Mouse (Mus musculus) olfactory bulb, adult 2 months (tissue): ENCODE data around the gene Psg17. TPM values are rescaled to one million over a fixed set of nuclear protein-coding genes. Genes with fewer than 3 reads are reported as not detected.
"Not testable (repeated sequence)": the region's sequence is repeated elsewhere in the genome, so short reads cannot be mapped to it uniquely, and the experiment has no call there.

ENCODE experiments used
- H3K27ac ChIP-seq: fragments of 200-500 bp; 2 replicates; pipeline ENCODE4 v1.5.1; 2012; ENCODE audit warnings: low read depth, low read length; ENCODE audit not compliant: insufficient read depth
- H3K4me1 ChIP-seq: fragments of 200-500 bp; 2 replicates; pipeline ENCODE4 v1.6.1; 2012; ENCODE audit warnings: low read length; ENCODE audit not compliant: control insufficient read depth, insufficient read depth
- H3K4me3 ChIP-seq: fragments of 200-500 bp; 2 replicates; pipeline ENCODE4 v1.5.1; 2012; ENCODE audit warnings: mild to moderate bottlenecking, low read depth, low read length, moderate library complexity; ENCODE audit not compliant: insufficient read depth
- CTCF ChIP-seq: fragments of 200-500 bp; IDR thresholded peaks from 2 replicates; pipeline ENCODE4 v1.5.1; 2012; ENCODE audit warnings: low read depth, mild to moderate bottlenecking, low read length, moderate library complexity; ENCODE audit not compliant: insufficient read depth
- POLR2A ChIP-seq: fragments of 200-500 bp; IDR thresholded peaks from 2 replicates; pipeline ENCODE4 v1.6.1; 2012; ENCODE audit warnings: mild to moderate bottlenecking, low read depth, low read length, moderate library complexity; ENCODE audit not compliant: insufficient read depth
- WGBS: fragments of 180-500 bp; shearing (Covaris S2); methylation state at CpG from one replicate; pipeline ENCODE4 v1.1.7; 2018; 5-methylcytosine and 5-hydroxymethylcytosine counted together
- polyA plus RNA-seq: library from polyadenylated mRNA; stranded (reverse); fragments of >200 nt; gene quantifications from 2 replicates; pipeline ENCODE4 v1.2.4, GENCODE M21; 2012; ENCODE audit warnings: low replicate concordance; ENCODE audit not compliant: missing spikeins, insufficient read depth, insufficient read length

Psg17 gene
- not detected in 2 replicates for polyA plus RNA-seq

GRCm38 (mm10) chr7:18821507-18821906, at the start of gene Psg17:
Gene Psg17, minus strand, starts transcription at chr7:18821607.
- WGBS, result 75% methylated on average over 3 of the region's 3 CpGs
- H3K4me1 ChIP-seq, result no peaks in the 10 kb centered on the region
- no peak for TF ChIP-seq CTCF
- no peak within 1 kb of the TSS for H3K27ac ChIP-seq
- H3K4me3 ChIP-seq, result no peak within 1 kb of the TSS

GRCm38 (mm10) chr7:18871031-18871430, 49.6 kb upstream of the Psg17 start, which contains the start of gene Pglyrp1:
Gene Pglyrp1, plus strand, starts transcription at chr7:18871331.
- 82% methylated on average over 1 of the region's 8 CpGs for WGBS
- not testable (repeated sequence) for H3K27ac ChIP-seq, H3K4me3 ChIP-seq, H3K4me1 ChIP-seq

- TF ChIP-seq POLR2A (no peak), CTCF (no peak)
- Histone ChIP-seq H3K27ac (no peak overlapping the region), H3K4me1 (peaks cover 4% of the 10 kb centered on the region; the same call in 1 of the 2 replicates), H3K4me3 (no peak overlapping the region)
- 87% methylated on average over 2 of the region's 2 CpGs for WGBS
These were observed 47.1 kb upstream of the Psg17 start for GRCm38 (mm10) chr7:18868491-18868890.

GRCm38 (mm10) chr7:18862801-18863200, 41.4 kb upstream of the Psg17 start:
- Histone ChIP-seq H3K27ac (no peak overlapping the region), H3K4me1 (no peaks in the 10 kb centered on the region), H3K4me3 (no peak overlapping the region)
- no peak for TF ChIP-seq CTCF
- no peak for TF ChIP-seq POLR2A
- 80% methylated on average over 6 of the region's 6 CpGs for WGBS

- TF ChIP-seq POLR2A (no peak), CTCF (no peak)
- Histone ChIP-seq H3K27ac (no peak overlapping the region), H3K4me1 (no peaks in the 10 kb centered on the region), H3K4me3 (no peak overlapping the region)
- 77% methylated on average over 5 of the region's 5 CpGs for WGBS
These were observed 37.0 kb upstream of the Psg17 start for GRCm38 (mm10) chr7:18858310-18858916.

GRCm38 (mm10) chr7:18848395-18848794, 27.0 kb upstream of the Psg17 start:
- 96% methylated on average over 1 of the region's 1 CpGs for WGBS
- TF ChIP-seq POLR2A, result no peak
- no peak for TF ChIP-seq CTCF
- Histone ChIP-seq H3K4me3 (no peak overlapping the region), H3K27ac (no peak overlapping the region), H3K4me1 (0 out of 2 replicates have a peak, but pooled peaks cover 2% of the 10 kb centered on the region)

GRCm38 (mm10) chr7:18844811-18845210, 23.4 kb upstream of the Psg17 start:
- TF ChIP-seq CTCF (no peak), POLR2A (no peak)
- Histone ChIP-seq H3K4me1 (peaks cover 5% of the 10 kb centered on the region; the same call in 1 of the 2 replicates), H3K4me3 (no peak overlapping the region), H3K27ac (no peak overlapping the region)
- 39% methylated on average over 5 of the region's 5 CpGs for WGBS

GRCm38 (mm10) chr7:18841174-18841567, 19.8 kb upstream of the Psg17 start:
- H3K4me3 ChIP-seq, result no peak overlapping the region
- no peak for TF ChIP-seq CTCF
- H3K27ac ChIP-seq, result no peak overlapping the region
- 75% methylated on average over 1 of the region's 1 CpGs for WGBS
- peaks cover 5% of the 10 kb centered on the region; the same call in 1 of the 2 replicates for H3K4me1 ChIP-seq

- peaks cover 5% of the 10 kb centered on the region; the same call in 1 of the 2 replicates for H3K4me1 ChIP-seq
- WGBS, result 5% methylated on average over 14 of the region's 17 CpGs
- TF ChIP-seq POLR2A (no peak), CTCF (no peak)
- peak overlapping the region; percentile 48 for H3K27ac ChIP-seq
- H3K4me3 ChIP-seq, result peak overlapping the region; percentile 47
These were observed 19.2 kb upstream of the Psg17 start for GRCm38 (mm10) chr7:18840386-18841173.
